Mouse (Mus musculus): ENCODE data around the gene Ltbp2. TPM values are rescaled to one million over a fixed set of nuclear protein-coding genes. Genes with fewer than 3 reads are reported as not detected.

Ltbp2 gene
- polyA plus RNA-seq, 1 experiment: 8.1 TPM

GRCm38 (mm10) chr12:84806726-84807125 lies 69.6 kb downstream of the Ltbp2 start:
- WGBS: 36% methylated on average over 5 of the region's 5 CpGs
- H3K27me3 ChIP-seq (ENCODE audit: control insufficient read depth, insufficient read depth, low read length): no peaks in the 10 kb centered on the region
- no peaks in the 10 kb centered on the region for H3K36me3 ChIP-seq (ENCODE audit: control insufficient read depth, insufficient read depth, low read length)
- no peak overlapping the region for H3K27ac ChIP-seq (ENCODE audit: insufficient read depth, low read depth, low read length)
- no peak overlapping the region for H3K4me3 ChIP-seq (ENCODE audit: low read depth, low read length)
- peaks cover 13% of the 10 kb centered on the region for H3K4me1 ChIP-seq (ENCODE audit: control insufficient read depth, insufficient read depth, insufficient read length, low read length)
- no peak for TF ChIP-seq CTCF (IDR thresholded peaks at IDR 0.05; ENCODE audit: extremely low read depth, insufficient read length, insufficient replicate concordance, low read depth, low read length)
- no peak for TF ChIP-seq POLR2A (IDR thresholded peaks at IDR 0.05; ENCODE audit: low read depth, low read length)

GRCm38 (mm10) chr12:84806010-84806409 lies 70.3 kb downstream of the Ltbp2 start:
- H3K4me1 ChIP-seq (ENCODE audit: control insufficient read depth, insufficient read depth, insufficient read length, low read length): peaks cover 13% of the 10 kb centered on the region
- 14% methylated on average over 1 of the region's 1 CpGs for WGBS
- TF ChIP-seq POLR2A (IDR thresholded peaks at IDR 0.05; ENCODE audit: low read depth, low read length) (no peak), CTCF (IDR thresholded peaks at IDR 0.05; ENCODE audit: extremely low read depth, insufficient read length, insufficient replicate concordance, low read depth, low read length) (no peak)
- H3K27me3 ChIP-seq (ENCODE audit: control insufficient read depth, insufficient read depth, low read length): no peaks in the 10 kb centered on the region
- H3K36me3 ChIP-seq (ENCODE audit: control insufficient read depth, insufficient read depth, low read length): no peaks in the 10 kb centered on the region
- peak overlapping the region; percentile 61; the same call in 1 of the 2 replicates for H3K27ac ChIP-seq (ENCODE audit: insufficient read depth, low read depth, low read length)
- no peak overlapping the region for H3K4me3 ChIP-seq (ENCODE audit: low read depth, low read length)

GRCm38 (mm10) chr12:84805228-84805842 lies 71.0 kb downstream of the Ltbp2 start:
- 23% methylated on average over 9 of the region's 9 CpGs for WGBS
- Histone ChIP-seq H3K4me1 (ENCODE audit: control insufficient read depth, insufficient read depth, insufficient read length, low read length) (peaks cover 13% of the 10 kb centered on the region), H3K27me3 (ENCODE audit: control insufficient read depth, insufficient read depth, low read length) (no peaks in the 10 kb centered on the region), H3K27ac (ENCODE audit: insufficient read depth, low read depth, low read length) (peak overlapping the region; percentile 61; the same call in 1 of the 2 replicates), H3K36me3 (ENCODE audit: control insufficient read depth, insufficient read depth, low read length) (no peaks in the 10 kb centered on the region), H3K4me3 (ENCODE audit: low read depth, low read length) (no peak overlapping the region)
- TF ChIP-seq POLR2A (IDR thresholded peaks at IDR 0.05; ENCODE audit: low read depth, low read length) (no peak), CTCF (IDR thresholded peaks at IDR 0.05; ENCODE audit: extremely low read depth, insufficient read length, insufficient replicate concordance, low read depth, low read length) (no peak)

- 83% methylated on average over 3 of the region's 3 CpGs for WGBS
- peaks cover 13% of the 10 kb centered on the region for H3K4me1 ChIP-seq (ENCODE audit: control insufficient read depth, insufficient read depth, insufficient read length, low read length)
- H3K4me3 ChIP-seq (ENCODE audit: low read depth, low read length): no peak overlapping the region
- TF ChIP-seq CTCF (IDR thresholded peaks at IDR 0.05; ENCODE audit: extremely low read depth, insufficient read length, insufficient replicate concordance, low read depth, low read length) (no peak), POLR2A (IDR thresholded peaks at IDR 0.05; ENCODE audit: low read depth, low read length) (no peak)
- no peaks in the 10 kb centered on the region for H3K27me3 ChIP-seq (ENCODE audit: control insufficient read depth, insufficient read depth, low read length)
- no peaks in the 10 kb centered on the region for H3K36me3 ChIP-seq (ENCODE audit: control insufficient read depth, insufficient read depth, low read length)
- no peak overlapping the region for H3K27ac ChIP-seq (ENCODE audit: insufficient read depth, low read depth, low read length)
Observed at GRCm38 (mm10) chr12:84802625-84803024, 73.7 kb downstream of the Ltbp2 start.

GRCm38 (mm10) chr12:84801532-84802110 lies 74.7 kb downstream of the Ltbp2 start:
- 74% methylated on average over 13 of the region's 13 CpGs for WGBS
- no peaks in the 10 kb centered on the region for H3K27me3 ChIP-seq (ENCODE audit: control insufficient read depth, insufficient read depth, low read length)
- H3K4me3 ChIP-seq (ENCODE audit: low read depth, low read length): no peak overlapping the region
- no peak overlapping the region for H3K27ac ChIP-seq (ENCODE audit: insufficient read depth, low read depth, low read length)
- TF ChIP-seq CTCF (IDR thresholded peaks at IDR 0.05; ENCODE audit: extremely low read depth, insufficient read length, insufficient replicate concordance, low read depth, low read length): no peak
- no peaks in the 10 kb centered on the region for H3K36me3 ChIP-seq (ENCODE audit: control insufficient read depth, insufficient read depth, low read length)
- peaks cover 13% of the 10 kb centered on the region for H3K4me1 ChIP-seq (ENCODE audit: control insufficient read depth, insufficient read depth, insufficient read length, low read length)

- Histone ChIP-seq H3K27ac (ENCODE audit: insufficient read depth, low read depth, low read length) (no peak overlapping the region), H3K4me1 (ENCODE audit: control insufficient read depth, insufficient read depth, insufficient read length, low read length) (peaks cover 4% of the 10 kb centered on the region; the same call in 1 of the 2 replicates), H3K36me3 (ENCODE audit: control insufficient read depth, insufficient read depth, low read length) (no peaks in the 10 kb centered on the region), H3K4me3 (ENCODE audit: low read depth, low read length) (no peak overlapping the region), H3K27me3 (ENCODE audit: control insufficient read depth, insufficient read depth, low read length) (no peaks in the 10 kb centered on the region)
- TF ChIP-seq CTCF (IDR thresholded peaks at IDR 0.05; ENCODE audit: extremely low read depth, insufficient read length, insufficient replicate concordance, low read depth, low read length) (no peak), POLR2A (IDR thresholded peaks at IDR 0.05; ENCODE audit: low read depth, low read length) (no peak)
- WGBS: 42% methylated on average over 4 of the region's 4 CpGs
Observed at GRCm38 (mm10) chr12:84800419-84800818, 75.9 kb downstream of the Ltbp2 start.

- WGBS: 93% methylated on average over 13 of the region's 13 CpGs
- Histone ChIP-seq H3K27me3 (ENCODE audit: control insufficient read depth, insufficient read depth, low read length) (no peaks in the 10 kb centered on the region), H3K36me3 (ENCODE audit: control insufficient read depth, insufficient read depth, low read length) (no peaks in the 10 kb centered on the region), H3K27ac (ENCODE audit: insufficient read depth, low read depth, low read length) (no peak overlapping the region), H3K4me3 (ENCODE audit: low read depth, low read length) (no peak overlapping the region), H3K4me1 (ENCODE audit: control insufficient read depth, insufficient read depth, insufficient read length, low read length) (peaks cover 2% of the 10 kb centered on the region; the same call in 1 of the 2 replicates)
- TF ChIP-seq CTCF (IDR thresholded peaks at IDR 0.05; ENCODE audit: extremely low read depth, insufficient read length, insufficient replicate concordance, low read depth, low read length) (no peak), POLR2A (IDR thresholded peaks at IDR 0.05; ENCODE audit: low read depth, low read length) (no peak)
Observed at GRCm38 (mm10) chr12:84799086-84799485, 77.2 kb downstream of the Ltbp2 start.

Data from small intestine, adult 2 months (tissue).